Mouse (Mus musculus) small intestine, adult 2 months (tissue): Measurements from ENCODE around the gene Sst.

Experiments
- CTCF ChIP-seq: fragments of 200-500 bp; IDR thresholded peaks from 2 replicates; pipeline ENCODE4 v1.5.1; 2012; ENCODE audit warnings: low read depth, mild to moderate bottlenecking, control low read depth, inconsistent platforms, low read length, moderate library complexity, mixed read lengths; ENCODE audit not compliant: insufficient replicate concordance, insufficient read length; ENCODE audit errors: extremely low read depth
- POLR2A ChIP-seq: fragments of 200-500 bp; IDR thresholded peaks from 2 replicates; pipeline ENCODE4 v1.6.1; 2012; ENCODE audit warnings: low read depth, mild to moderate bottlenecking, control low read depth, inconsistent platforms, low read length, moderate library complexity

GRCm38 (mm10) chr16:23921697-23922096 lies 30.9 kb upstream of the Sst start:
- TF ChIP-seq CTCF, result no peak
- TF ChIP-seq POLR2A, result no peak
